Mouse (Mus musculus) ES-Bruce4 (cell line): ENCODE data around the gene Elavl2.

Source experiments
- CTCF ChIP-seq: IDR thresholded peaks from one replicate; pipeline ENCODE4 v1.8.1; 2011; ENCODE audit warnings: low read depth, low read length
- EP300 ChIP-seq: IDR thresholded peaks from 2 replicates; pipeline ENCODE4 v1.6.1; 2011; ENCODE audit warnings: low read depth, low read length; ENCODE audit not compliant: insufficient read depth
- POLR2A ChIP-seq: IDR thresholded peaks from one replicate; pipeline ENCODE4 v1.8.1; 2011; ENCODE audit warnings: low read length; ENCODE audit not compliant: insufficient read depth

GRCm38 (mm10) chr4:91236976-91237375, 163.6 kb downstream of the Elavl2 start:
- TF ChIP-seq POLR2A (no peak), CTCF (no peak), EP300 (no peak)
